Mouse (Mus musculus): ENCODE measurements around the gene Gna15. TPM values are rescaled to one million over a fixed set of nuclear protein-coding genes. Genes with fewer than 3 reads are reported as not detected.
A peak's percentile ranks its signal among the peaks of the same experiment; 100 is the strongest.

Gna15 gene
- total RNA-seq, 2 experiments from 2014 or later, result 41.4 to 45.2 TPM

DNA sequence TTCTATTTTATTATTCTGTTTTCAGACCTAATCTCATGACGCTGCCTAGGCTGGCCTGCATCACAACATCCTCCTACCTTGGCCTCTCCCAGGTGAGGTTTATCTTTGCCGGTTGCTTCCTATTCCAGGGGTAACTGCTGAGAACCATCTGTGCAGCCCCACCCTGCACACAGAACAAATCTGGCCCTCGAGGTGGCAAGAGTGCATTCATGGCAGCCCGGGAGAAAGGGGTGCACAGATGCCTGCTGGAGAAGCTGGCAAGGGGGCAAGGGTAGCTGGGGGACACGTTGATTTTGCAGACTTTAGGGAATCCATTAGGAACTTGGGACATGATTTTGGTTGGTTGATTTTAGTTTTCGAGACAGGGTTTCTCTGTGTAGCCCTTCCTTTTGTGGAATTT lies 65.8 kb downstream of the Gna15 start:
- ATAC-seq (replicated peaks; ENCODE audit: low FRiP score, low TSS enrichment, poor library complexity, severe bottlenecking), result no peak

DNA sequence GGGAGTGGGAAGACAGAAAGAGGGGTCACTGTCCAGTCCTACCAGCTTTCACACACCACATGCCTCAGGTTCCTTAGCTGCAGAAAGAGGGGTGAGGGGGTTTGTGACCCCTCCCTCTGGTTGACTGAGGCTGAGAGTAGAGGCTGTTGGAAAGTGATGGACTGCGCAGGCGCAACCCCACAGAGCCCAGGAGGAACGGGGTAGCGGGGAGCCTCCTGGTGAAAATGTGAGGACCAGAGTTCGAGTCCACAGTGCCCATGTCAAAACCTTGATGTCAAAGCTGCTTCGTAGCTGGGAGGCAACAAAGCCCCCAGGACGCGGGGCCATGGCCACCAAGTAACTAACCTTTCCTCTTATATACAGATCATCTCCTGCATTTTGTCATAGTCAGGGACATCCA lies 66.4 kb downstream of the Gna15 start:
- 0 out of 2 replicates have a peak, but pooled peaks have one; percentile 6 for ATAC-seq (replicated peaks; ENCODE audit: low FRiP score, low TSS enrichment, poor library complexity, severe bottlenecking)

DNA sequence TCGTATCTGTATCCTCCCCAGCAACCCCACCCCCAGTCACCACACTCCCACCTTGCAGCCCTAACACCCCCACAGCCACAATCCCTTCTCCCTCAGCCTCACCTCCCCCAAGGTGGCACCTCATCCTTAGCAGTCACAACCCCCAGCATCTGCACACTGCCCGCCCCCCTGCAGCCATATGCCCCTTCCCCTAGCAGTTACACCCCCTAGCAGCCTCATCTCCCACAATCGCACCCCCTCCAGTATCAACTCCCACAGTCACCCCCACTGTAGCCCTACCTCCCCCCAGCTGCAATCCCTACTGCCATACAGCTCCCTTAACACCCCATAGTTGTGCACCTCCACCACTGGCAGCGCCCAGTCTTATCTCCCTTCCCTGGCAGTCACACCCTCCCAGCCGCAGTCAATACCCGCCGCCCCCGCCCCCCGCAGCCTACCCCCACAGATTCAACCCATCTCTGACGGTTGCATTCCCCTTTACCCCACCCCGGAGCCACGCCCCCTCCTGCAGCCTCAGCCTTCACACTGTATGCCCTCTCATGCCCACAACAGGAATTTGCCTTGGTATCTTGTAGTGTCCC lies 67.0 kb downstream of the Gna15 start:
- ATAC-seq (replicated peaks; ENCODE audit: low FRiP score, low TSS enrichment, poor library complexity, severe bottlenecking), result peak; percentile 83

DNA sequence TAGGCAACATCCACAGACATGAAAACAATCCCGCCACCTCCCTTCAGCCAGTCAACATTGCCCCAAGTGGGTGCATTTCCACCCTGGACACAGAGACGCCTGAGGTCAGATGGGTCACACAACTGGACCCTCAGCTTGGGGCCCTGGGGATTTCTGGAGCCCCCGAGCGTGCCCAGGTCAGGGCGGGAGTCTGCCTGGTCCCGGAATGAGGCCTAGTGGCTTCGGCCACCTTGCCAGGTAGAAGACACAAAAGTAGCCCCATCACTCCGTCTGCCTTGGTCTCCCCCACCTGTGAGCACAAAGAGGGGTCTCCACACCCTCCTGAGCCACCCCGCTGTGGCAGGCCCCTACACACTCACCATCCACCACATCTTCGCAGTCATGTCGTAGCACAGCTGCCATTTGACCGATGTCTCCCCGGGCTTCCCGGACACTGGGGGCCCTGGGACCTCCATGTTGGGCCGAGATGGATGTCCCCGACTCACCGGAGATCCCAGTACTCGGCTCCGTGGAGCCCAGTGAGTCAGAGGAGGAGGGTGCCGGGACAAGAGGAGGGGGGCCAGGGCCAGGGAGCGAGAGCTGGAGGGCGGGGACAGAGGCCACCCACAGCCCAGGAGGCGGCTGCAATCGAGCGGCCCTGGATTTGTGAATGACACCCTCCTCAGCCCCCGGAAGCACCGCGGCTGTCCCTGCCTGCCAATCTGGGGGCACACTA lies 68.7 kb downstream of the Gna15 start, which contains the start of gene Nfic:
Nfic (minus strand) TSS at position 455 of the 715 bp plus-strand sequence.
- ATAC-seq (replicated peaks; ENCODE audit: low FRiP score, low TSS enrichment, poor library complexity, severe bottlenecking), result no peak

DNA sequence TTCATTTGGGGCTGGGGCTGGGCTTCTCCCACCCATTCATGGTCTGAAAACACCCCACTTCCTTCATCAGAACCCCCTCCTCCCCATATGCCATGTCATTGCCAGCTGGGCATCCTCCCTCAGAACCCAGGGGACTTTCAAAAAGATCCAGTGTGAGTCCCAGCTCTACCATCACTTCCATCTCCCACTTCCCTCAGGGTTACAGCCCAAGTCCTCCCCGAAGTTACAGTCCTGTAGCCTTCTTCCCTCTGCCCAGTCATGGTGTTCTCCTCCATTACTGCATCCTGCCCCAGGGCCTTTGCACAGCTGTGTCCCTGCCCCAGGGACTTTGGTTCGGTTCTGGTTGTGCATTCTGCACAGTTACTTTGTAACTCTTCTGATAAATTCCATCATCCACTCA lies 69.9 kb downstream of the Gna15 start:
- ATAC-seq (replicated peaks; ENCODE audit: low FRiP score, low TSS enrichment, poor library complexity, severe bottlenecking), result no peak

DNA sequence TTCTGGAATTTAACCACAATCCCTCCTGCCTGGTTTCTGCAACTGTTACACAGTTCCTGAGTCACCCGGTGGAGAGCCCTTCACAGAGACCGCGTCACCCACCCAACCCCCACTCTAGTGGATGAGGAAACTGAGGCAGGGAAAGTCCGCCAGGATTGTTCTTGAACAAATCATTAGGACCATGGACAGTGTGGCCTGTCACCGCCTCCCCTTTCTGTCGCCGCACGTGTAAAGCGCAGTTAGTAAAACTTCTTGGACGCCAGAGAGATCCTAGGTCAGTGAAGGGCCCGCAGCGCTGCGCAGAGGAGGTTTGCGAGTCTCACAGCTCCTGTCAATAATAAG lies 71.1 kb downstream of the Gna15 start:
- ATAC-seq (replicated peaks; ENCODE audit: low FRiP score, low TSS enrichment, poor library complexity, severe bottlenecking), result no peak

Other genes starting within 250 kb of the Gna15 start
- 0.81 and 7.3 TPM in 2 replicates for gene Tjp3, start 232.6 kb downstream of the Gna15 start, total RNA-seq (2014; fragmentation: Nextera tagmentation)
- 1.3 and 2.5 TPM in 2 replicates for gene Tjp3, start 232.6 kb downstream of the Gna15 start, total RNA-seq (2017)
- 40.4 and 51.0 TPM in 2 replicates for gene Pip5k1c, start 231.3 kb downstream of the Gna15 start, total RNA-seq (2014; fragmentation: Nextera tagmentation)
- 17.3 and 26.2 TPM in 2 replicates for gene Pip5k1c, start 231.3 kb downstream of the Gna15 start, total RNA-seq (2017)
- 26.4 and 46.2 TPM in 2 replicates for gene Cactin, start 203.1 kb downstream of the Gna15 start, total RNA-seq (2014; fragmentation: Nextera tagmentation)
- 30.4 and 33.4 TPM in 2 replicates for gene Cactin, start 203.1 kb downstream of the Gna15 start, total RNA-seq (2017)
- gene Tbxa2r, start 195.5 kb downstream of the Gna15 start, total RNA-seq (2014; fragmentation: Nextera tagmentation), result 0.66 and 2.3 TPM in 2 replicates
- 0.52 TPM in 1 of 2 replicates, not detected in the other for gene Tbxa2r, start 195.5 kb downstream of the Gna15 start, total RNA-seq (2017)
- not detected in 2 replicates for gene Gipc3, start 181.0 kb downstream of the Gna15 start, total RNA-seq (2014; fragmentation: Nextera tagmentation)
- not detected in 2 replicates for gene Gipc3, start 181.0 kb downstream of the Gna15 start, total RNA-seq (2017)
- 25.7 and 37.6 TPM in 2 replicates for gene Hmg20b, start 173.7 kb downstream of the Gna15 start, total RNA-seq (2014; fragmentation: Nextera tagmentation)
- 44.2 and 61.1 TPM in 2 replicates for gene Hmg20b, start 173.7 kb downstream of the Gna15 start, total RNA-seq (2017)
- 15.7 and 16.4 TPM in 2 replicates for gene Mfsd12, start 166.7 kb downstream of the Gna15 start, total RNA-seq (2014; fragmentation: Nextera tagmentation)
- gene Mfsd12, start 166.7 kb downstream of the Gna15 start, total RNA-seq (2017), result 13.9 and 14.1 TPM in 2 replicates
- 0.70 TPM in 1 of 2 replicates, not detected in the other for gene 4930404N11Rik, start 158.4 kb downstream of the Gna15 start, total RNA-seq (2014; fragmentation: Nextera tagmentation)
- gene 4930404N11Rik, start 158.4 kb downstream of the Gna15 start, total RNA-seq (2017), result 1.9 TPM in 1 of 2 replicates, not detected in the other
- 28.5 and 50.0 TPM in 2 replicates for gene Fzr1, start 145.7 kb downstream of the Gna15 start, total RNA-seq (2014; fragmentation: Nextera tagmentation)
- 12.2 and 14.9 TPM in 2 replicates for gene Fzr1, start 145.7 kb downstream of the Gna15 start, total RNA-seq (2017)
- 12.3 and 31.4 TPM in 2 replicates for gene Dohh, start 139.8 kb downstream of the Gna15 start, total RNA-seq (2014; fragmentation: Nextera tagmentation)
- gene Dohh, start 139.8 kb downstream of the Gna15 start, total RNA-seq (2017), result 31.2 and 37.8 TPM in 2 replicates
- gene Gm48551, start 139.8 kb downstream of the Gna15 start, total RNA-seq (2014; fragmentation: Nextera tagmentation), result 1.2 and 6.3 TPM in 2 replicates
- 0.11 and 2.6 TPM in 2 replicates for gene Gm48551, start 139.8 kb downstream of the Gna15 start, total RNA-seq (2017)
- gene Gm48552, start 135.2 kb downstream of the Gna15 start, total RNA-seq (2014; fragmentation: Nextera tagmentation), result 4.0 TPM in 1 of 2 replicates, not detected in the other
- gene Gm48552, start 135.2 kb downstream of the Gna15 start, total RNA-seq (2017), result not detected in 2 replicates
- 7.7 and 12.8 TPM in 2 replicates for gene Smim24, start 131.2 kb downstream of the Gna15 start, total RNA-seq (2014; fragmentation: Nextera tagmentation)
- gene Smim24, start 131.2 kb downstream of the Gna15 start, total RNA-seq (2017), result 7.4 and 7.5 TPM in 2 replicates
- gene Nfic, start 68.6 kb downstream of the Gna15 start, total RNA-seq (2014; fragmentation: Nextera tagmentation), result 10.6 and 15.9 TPM in 2 replicates
- 3.0 and 3.4 TPM in 2 replicates for gene Nfic, start 68.6 kb downstream of the Gna15 start, total RNA-seq (2017)
- 0.32 TPM in 1 of 2 replicates, not detected in the other for gene Celf5, start 41.5 kb downstream of the Gna15 start, total RNA-seq (2014; fragmentation: Nextera tagmentation)
- gene Celf5, start 41.5 kb downstream of the Gna15 start, total RNA-seq (2017), result 0.38 TPM in 1 of 2 replicates, not detected in the other
- 91.4 and 117 TPM in 2 replicates for gene Ncln, start 27.8 kb downstream of the Gna15 start, total RNA-seq (2014; fragmentation: Nextera tagmentation)
- gene Ncln, start 27.8 kb downstream of the Gna15 start, total RNA-seq (2017), result 42.4 and 71.2 TPM in 2 replicates
- 19.0 and 22.2 TPM in 2 replicates for gene S1pr4, start 24.1 kb downstream of the Gna15 start, total RNA-seq (2014; fragmentation: Nextera tagmentation)
- 17.2 and 18.9 TPM in 2 replicates for gene S1pr4, start 24.1 kb downstream of the Gna15 start, total RNA-seq (2017)
- gene Gna11, start 21.0 kb upstream of the Gna15 start, total RNA-seq (2014; fragmentation: Nextera tagmentation), result 13.7 and 22.4 TPM in 2 replicates
- gene Gna11, start 21.0 kb upstream of the Gna15 start, total RNA-seq (2017), result 16.0 and 57.4 TPM in 2 replicates
- gene Aes, start 35.3 kb upstream of the Gna15 start, total RNA-seq (2014; fragmentation: Nextera tagmentation), result 185 and 209 TPM in 2 replicates
- 162 and 206 TPM in 2 replicates for gene Aes, start 35.3 kb upstream of the Gna15 start, total RNA-seq (2017)
- gene Tle2, start 50.3 kb upstream of the Gna15 start, total RNA-seq (2014; fragmentation: Nextera tagmentation), result 4.2 and 5.9 TPM in 2 replicates
- gene Tle2, start 50.3 kb upstream of the Gna15 start, total RNA-seq (2017), result 0.33 and 0.69 TPM in 2 replicates
- gene Tle6, start 76.8 kb upstream of the Gna15 start, total RNA-seq (2014; fragmentation: Nextera tagmentation), result 7.9 and 14.3 TPM in 2 replicates
- gene Tle6, start 76.8 kb upstream of the Gna15 start, total RNA-seq (2017), result 3.5 and 14.3 TPM in 2 replicates
- 3.4 and 4.5 TPM in 2 replicates for gene BC025920, start 82.0 kb upstream of the Gna15 start, total RNA-seq (2014; fragmentation: Nextera tagmentation)
- gene BC025920, start 82.0 kb upstream of the Gna15 start, total RNA-seq (2017), result 2.8 and 4.6 TPM in 2 replicates
- gene Sirt6, start 103.6 kb upstream of the Gna15 start, total RNA-seq (2014; fragmentation: Nextera tagmentation), result 13.7 and 18.3 TPM in 2 replicates
- gene Sirt6, start 103.6 kb upstream of the Gna15 start, total RNA-seq (2017), result 2.1 and 5.5 TPM in 2 replicates
- gene Ankrd24, start 104.3 kb upstream of the Gna15 start, total RNA-seq (2014; fragmentation: Nextera tagmentation), result 7.7 and 10.4 TPM in 2 replicates
- 2.1 and 3.0 TPM in 2 replicates for gene Ankrd24, start 104.3 kb upstream of the Gna15 start, total RNA-seq (2017)
- gene Gm10778, start 124.8 kb upstream of the Gna15 start, total RNA-seq (2014; fragmentation: Nextera tagmentation), result 4.5 and 4.6 TPM in 2 replicates
- 4.2 and 6.6 TPM in 2 replicates for gene Gm10778, start 124.8 kb upstream of the Gna15 start, total RNA-seq (2017)
- gene Zfp433, start 180.6 kb upstream of the Gna15 start, total RNA-seq (2014; fragmentation: Nextera tagmentation), result 3.2 and 7.4 TPM in 2 replicates
- gene Zfp433, start 180.6 kb upstream of the Gna15 start, total RNA-seq (2017), result 16.8 and 19.8 TPM in 2 replicates
- gene Gm3055, start 246.9 kb upstream of the Gna15 start, total RNA-seq (2014; fragmentation: Nextera tagmentation), result 1.6 and 3.9 TPM in 2 replicates
- gene Gm3055, start 246.9 kb upstream of the Gna15 start, total RNA-seq (2017), result 2.4 and 3.0 TPM in 2 replicates

Data from megakaryocyte-erythroid progenitor cell, adult 5-6 weeks (primary cell).